Mouse (Mus musculus): ENCODE results near the gene Stat5b. TPM values are rescaled to one million over a fixed set of nuclear protein-coding genes. Genes with fewer than 3 reads are reported as not detected.

Gene Stat5b
- polyA plus RNA-seq, 1 experiment: 23.2 TPM

GRCm38 (mm10) chr11:100814498-100814897, 36.0 kb downstream of the Stat5b start:
- no peak for TF ChIP-seq POLR2A (IDR thresholded peaks at IDR 0.05; ENCODE audit: low read depth, low read length)
- no peak for TF ChIP-seq CTCF (conservative IDR thresholded peaks at IDR 0.05; ENCODE audit: insufficient read depth, insufficient read length, low read depth, low read length)
- H3K4me3 ChIP-seq (ENCODE audit: insufficient read depth, low read depth, low read length): 0 out of 2 replicates have a peak overlapping the region, but pooled peaks have one; percentile 14
- WGBS: 8% methylated on average over 13 of the region's 13 CpGs
- DNase-seq: peak; percentile 86
- H3K36me3 ChIP-seq (ENCODE audit: control insufficient read depth, insufficient read depth, low read length): no peaks in the 10 kb centered on the region
- H3K4me1 ChIP-seq (ENCODE audit: control insufficient read depth, insufficient read depth, low read length): peaks cover 32% of the 10 kb centered on the region
- H3K27ac ChIP-seq (ENCODE audit: insufficient read depth, low read depth, low read length): peak overlapping the region; percentile 24; the same call in 1 of the 2 replicates
- H3K27me3 ChIP-seq (replicated peaks; ENCODE audit: control insufficient read depth, insufficient read depth, low read length): no peaks in the 10 kb centered on the region

GRCm38 (mm10) chr11:100811132-100811531, 39.4 kb downstream of the Stat5b start:
- no peaks in the 10 kb centered on the region for H3K36me3 ChIP-seq (ENCODE audit: control insufficient read depth, insufficient read depth, low read length)
- DNase-seq: no peak
- H3K4me3 ChIP-seq (ENCODE audit: insufficient read depth, low read depth, low read length): no peak overlapping the region
- H3K27ac ChIP-seq (ENCODE audit: insufficient read depth, low read depth, low read length): peak overlapping the region; percentile 53; the same call in 1 of the 2 replicates
- H3K27me3 ChIP-seq (replicated peaks; ENCODE audit: control insufficient read depth, insufficient read depth, low read length): no peaks in the 10 kb centered on the region
- TF ChIP-seq CTCF (conservative IDR thresholded peaks at IDR 0.05; ENCODE audit: insufficient read depth, insufficient read length, low read depth, low read length): peak; percentile 21; the same call in 1 of the 2 replicates
- TF ChIP-seq POLR2A (IDR thresholded peaks at IDR 0.05; ENCODE audit: low read depth, low read length): no peak
- 71% methylated on average over 2 of the region's 2 CpGs for WGBS
- H3K4me1 ChIP-seq (ENCODE audit: control insufficient read depth, insufficient read depth, low read length): peaks cover 20% of the 10 kb centered on the region; the same call in 1 of the 2 replicates

- peaks cover 17% of the 10 kb centered on the region; the same call in 1 of the 2 replicates for H3K4me1 ChIP-seq (ENCODE audit: control insufficient read depth, insufficient read depth, low read length)
- H3K27me3 ChIP-seq (replicated peaks; ENCODE audit: control insufficient read depth, insufficient read depth, low read length): no peaks in the 10 kb centered on the region
- TF ChIP-seq CTCF (conservative IDR thresholded peaks at IDR 0.05; ENCODE audit: insufficient read depth, insufficient read length, low read depth, low read length): no peak
- TF ChIP-seq POLR2A (IDR thresholded peaks at IDR 0.05; ENCODE audit: low read depth, low read length): no peak
- DNase-seq: peak; percentile 87
- peak overlapping the region; percentile 53; the same call in 1 of the 2 replicates for H3K27ac ChIP-seq (ENCODE audit: insufficient read depth, low read depth, low read length)
- H3K36me3 ChIP-seq (ENCODE audit: control insufficient read depth, insufficient read depth, low read length): no peaks in the 10 kb centered on the region
- H3K4me3 ChIP-seq (ENCODE audit: insufficient read depth, low read depth, low read length): no peak overlapping the region
- 27% methylated on average over 9 of the region's 9 CpGs for WGBS
Measured at GRCm38 (mm10) chr11:100810516-100810915, 40.0 kb downstream of the Stat5b start.

DNA sequence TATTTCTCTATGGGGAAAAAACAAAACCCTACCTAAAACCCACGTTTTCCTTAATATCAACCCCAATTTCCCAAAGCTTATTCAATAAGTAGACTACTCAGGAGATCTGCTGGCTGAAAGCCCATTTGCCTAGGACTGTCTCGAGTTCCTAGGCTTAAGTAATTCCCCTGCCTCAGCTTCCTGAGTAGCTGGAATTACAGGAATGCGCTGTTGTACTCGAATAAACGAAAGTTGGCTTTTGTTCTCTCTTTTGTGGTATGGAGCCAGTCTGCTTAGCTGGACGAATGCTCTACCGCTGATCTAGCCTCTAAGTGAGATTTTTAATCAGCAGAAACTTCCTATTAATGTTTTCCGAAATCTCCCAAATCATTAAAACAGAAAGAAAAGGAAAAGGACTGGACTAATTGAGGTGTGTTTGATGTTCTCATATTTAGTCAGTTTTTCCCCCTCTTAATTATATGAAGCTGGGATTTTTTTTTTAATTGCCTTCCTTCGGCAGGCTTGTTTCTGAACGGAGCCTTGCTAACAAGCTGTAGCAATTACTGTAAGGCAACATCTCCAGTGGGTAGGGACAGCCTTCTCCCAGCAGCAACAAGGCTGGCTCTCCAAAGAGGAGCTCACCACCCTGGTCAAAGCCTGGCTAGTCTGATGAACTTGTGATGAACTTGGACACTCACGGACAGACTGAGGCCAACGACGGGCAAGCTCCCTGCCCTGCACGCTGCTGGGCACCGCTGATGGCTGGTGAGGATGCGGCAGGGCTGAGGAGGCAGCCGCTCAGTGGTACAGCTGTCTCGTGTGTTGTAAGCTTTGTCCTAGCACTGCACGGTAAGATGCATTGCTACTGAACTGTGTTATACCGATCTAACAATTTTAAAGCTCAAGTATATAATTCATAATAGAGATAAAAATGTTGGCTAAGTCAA, 43.9 kb downstream of the Stat5b start:
- Histone ChIP-seq H3K4me3 (ENCODE audit: insufficient read depth, low read depth, low read length) (no peak overlapping the region), H3K4me1 (ENCODE audit: control insufficient read depth, insufficient read depth, low read length) (peaks cover 11% of the 10 kb centered on the region; the same call in 1 of the 2 replicates), H3K27ac (ENCODE audit: insufficient read depth, low read depth, low read length) (no peak overlapping the region), H3K36me3 (ENCODE audit: control insufficient read depth, insufficient read depth, low read length) (peaks cover 8% of the 10 kb centered on the region), H3K27me3 (replicated peaks; ENCODE audit: control insufficient read depth, insufficient read depth, low read length) (no peaks in the 10 kb centered on the region)
- 59% methylated on average over 20 of the region's 20 CpGs for WGBS
- DNase-seq: no peak
- TF ChIP-seq POLR2A (IDR thresholded peaks at IDR 0.05; ENCODE audit: low read depth, low read length) (no peak), CTCF (conservative IDR thresholded peaks at IDR 0.05; ENCODE audit: insufficient read depth, insufficient read length, low read depth, low read length) (no peak)

DNA sequence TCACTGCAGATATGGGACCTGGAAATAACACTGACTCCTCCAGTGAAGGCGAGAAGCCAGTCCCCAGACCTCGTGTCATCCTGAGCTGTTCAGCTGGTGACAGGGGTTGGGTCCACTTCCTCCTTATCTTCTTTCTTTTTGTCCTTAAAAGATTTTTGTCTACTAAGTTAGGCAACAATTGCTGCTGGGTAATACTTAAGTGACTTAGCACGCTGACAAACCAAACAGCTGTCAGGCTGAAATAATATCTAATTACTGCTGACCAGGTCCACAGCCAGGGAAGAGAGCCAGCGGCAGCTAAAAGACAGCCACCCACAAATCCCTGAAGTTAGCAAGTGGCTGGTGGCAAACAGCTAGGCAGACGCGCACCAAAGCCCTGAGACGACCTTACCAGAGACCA, 45.0 kb downstream of the Stat5b start:
- peaks cover 5% of the 10 kb centered on the region; the same call in 1 of the 2 replicates for H3K4me1 ChIP-seq (ENCODE audit: control insufficient read depth, insufficient read depth, low read length)
- no peaks in the 10 kb centered on the region for H3K27me3 ChIP-seq (replicated peaks; ENCODE audit: control insufficient read depth, insufficient read depth, low read length)
- no peak for DNase-seq
- peaks cover 8% of the 10 kb centered on the region for H3K36me3 ChIP-seq (ENCODE audit: control insufficient read depth, insufficient read depth, low read length)
- TF ChIP-seq CTCF (conservative IDR thresholded peaks at IDR 0.05; ENCODE audit: insufficient read depth, insufficient read length, low read depth, low read length) (no peak), POLR2A (IDR thresholded peaks at IDR 0.05; ENCODE audit: low read depth, low read length) (no peak)
- H3K27ac ChIP-seq (ENCODE audit: insufficient read depth, low read depth, low read length): no peak overlapping the region
- 80% methylated on average over 7 of the region's 7 CpGs for WGBS
- H3K4me3 ChIP-seq (ENCODE audit: insufficient read depth, low read depth, low read length): no peak overlapping the region

- Histone ChIP-seq H3K4me1 (ENCODE audit: control insufficient read depth, insufficient read depth, low read length) (no peaks in the 10 kb centered on the region), H3K36me3 (ENCODE audit: control insufficient read depth, insufficient read depth, low read length) (peaks cover 8% of the 10 kb centered on the region), H3K27ac (ENCODE audit: insufficient read depth, low read depth, low read length) (no peak overlapping the region), H3K27me3 (replicated peaks; ENCODE audit: control insufficient read depth, insufficient read depth, low read length) (no peaks in the 10 kb centered on the region), H3K4me3 (ENCODE audit: insufficient read depth, low read depth, low read length) (no peak overlapping the region)
- no peak for TF ChIP-seq CTCF (conservative IDR thresholded peaks at IDR 0.05; ENCODE audit: insufficient read depth, insufficient read length, low read depth, low read length)
- TF ChIP-seq POLR2A (IDR thresholded peaks at IDR 0.05; ENCODE audit: low read depth, low read length): no peak
- DNase-seq: no peak
- WGBS: 95% methylated on average over 10 of the region's 10 CpGs
Measured at GRCm38 (mm10) chr11:100804409-100804808, 46.1 kb downstream of the Stat5b start.

- no peak for TF ChIP-seq CTCF (conservative IDR thresholded peaks at IDR 0.05; ENCODE audit: insufficient read depth, insufficient read length, low read depth, low read length)
- TF ChIP-seq POLR2A (IDR thresholded peaks at IDR 0.05; ENCODE audit: low read depth, low read length): no peak
- Histone ChIP-seq H3K27me3 (replicated peaks; ENCODE audit: control insufficient read depth, insufficient read depth, low read length) (no peaks in the 10 kb centered on the region), H3K27ac (ENCODE audit: insufficient read depth, low read depth, low read length) (no peak overlapping the region; the same call in 1 of the 2 replicates), H3K4me1 (ENCODE audit: control insufficient read depth, insufficient read depth, low read length) (no peaks in the 10 kb centered on the region), H3K36me3 (ENCODE audit: control insufficient read depth, insufficient read depth, low read length) (peaks cover 8% of the 10 kb centered on the region), H3K4me3 (ENCODE audit: insufficient read depth, low read depth, low read length) (no peak overlapping the region)
- DNase-seq: peak; percentile 43
- WGBS: 49% methylated on average over 5 of the region's 5 CpGs
Measured at GRCm38 (mm10) chr11:100799426-100799825, 51.1 kb downstream of the Stat5b start.
